Mouse (Mus musculus): ENCODE measurements around the gene Uhmk1. TPM values are rescaled to one million over a fixed set of nuclear protein-coding genes. Genes with fewer than 3 reads are reported as not detected.

The Uhmk1 gene
- total RNA-seq, 4 experiments from 2014 or later = 69.8 to 84.2 (median 79.4) TPM

Other genes with a start within 250 kb of the Uhmk1 start
- gene Hsd17b7, start 246.2 kb downstream of the Uhmk1 start, total RNA-seq (2022) = 10 to 100 TPM in 3 of 4 experiments, 1 to 10 TPM in 1; 9.0 to 66.5 (median 39.1) TPM
- 10 to 100 TPM; 13.9 to 30.8 (median 20.4) TPM for gene Ddr2, start 104.6 kb downstream of the Uhmk1 start, total RNA-seq (2022)
- 10 to 100 TPM; 38.1 to 49.3 (median 45.0) TPM for gene Uap1, start 40.4 kb downstream of the Uhmk1 start, total RNA-seq (2022)
- gene Sh2d1b2, start 17.4 kb upstream of the Uhmk1 start, total RNA-seq (2022) = not detected
- 1 to 10 TPM in 2 of 4 experiments, under 1 TPM in 2; 0.73 to 1.4 (median 1.2) TPM for gene Sh2d1b1, start 61.9 kb upstream of the Uhmk1 start, total RNA-seq (2022)
- gene Gm7694, start 90.9 kb upstream of the Uhmk1 start, total RNA-seq (2022) = 10 to 100 TPM; 10.0 to 22.1 (median 14.1) TPM
- gene Spata46, start 93.4 kb upstream of the Uhmk1 start, total RNA-seq (2022) = not detected

Measured in adrenal gland, adult 8-10 months (tissue).